Mouse (Mus musculus): ENCODE data around the gene Cd63. TPM values are rescaled to one million over a fixed set of nuclear protein-coding genes. Genes with fewer than 3 reads are reported as not detected.

Gene Cd63
- 56.7 and 68.3 TPM in 2 replicates for polyA plus RNA-seq (2012; rRNA removed)

DNA sequence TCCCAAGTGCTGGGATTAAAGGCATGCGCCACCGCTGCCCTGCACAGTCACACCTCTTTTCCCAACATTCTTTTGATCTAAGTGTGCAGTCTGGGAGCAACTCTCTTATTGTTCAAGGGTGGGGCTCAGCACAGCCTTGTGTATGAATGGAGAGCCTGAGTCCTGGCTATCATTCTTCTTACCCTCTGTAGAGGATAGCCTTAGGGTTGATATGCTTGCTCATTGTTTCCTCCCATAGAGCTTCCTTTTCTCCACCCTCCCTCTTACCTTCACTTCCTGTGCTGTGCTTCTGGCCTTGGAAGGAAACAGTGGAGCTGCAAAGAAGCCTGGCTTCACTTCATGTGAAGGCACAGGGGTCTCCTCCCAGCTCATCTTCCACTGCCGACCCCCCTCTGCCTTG is at the start of gene Cd63:
TSS of gene Cd63 (plus strand) at position 292 of the 400 bp plus-strand sequence.

DNA sequence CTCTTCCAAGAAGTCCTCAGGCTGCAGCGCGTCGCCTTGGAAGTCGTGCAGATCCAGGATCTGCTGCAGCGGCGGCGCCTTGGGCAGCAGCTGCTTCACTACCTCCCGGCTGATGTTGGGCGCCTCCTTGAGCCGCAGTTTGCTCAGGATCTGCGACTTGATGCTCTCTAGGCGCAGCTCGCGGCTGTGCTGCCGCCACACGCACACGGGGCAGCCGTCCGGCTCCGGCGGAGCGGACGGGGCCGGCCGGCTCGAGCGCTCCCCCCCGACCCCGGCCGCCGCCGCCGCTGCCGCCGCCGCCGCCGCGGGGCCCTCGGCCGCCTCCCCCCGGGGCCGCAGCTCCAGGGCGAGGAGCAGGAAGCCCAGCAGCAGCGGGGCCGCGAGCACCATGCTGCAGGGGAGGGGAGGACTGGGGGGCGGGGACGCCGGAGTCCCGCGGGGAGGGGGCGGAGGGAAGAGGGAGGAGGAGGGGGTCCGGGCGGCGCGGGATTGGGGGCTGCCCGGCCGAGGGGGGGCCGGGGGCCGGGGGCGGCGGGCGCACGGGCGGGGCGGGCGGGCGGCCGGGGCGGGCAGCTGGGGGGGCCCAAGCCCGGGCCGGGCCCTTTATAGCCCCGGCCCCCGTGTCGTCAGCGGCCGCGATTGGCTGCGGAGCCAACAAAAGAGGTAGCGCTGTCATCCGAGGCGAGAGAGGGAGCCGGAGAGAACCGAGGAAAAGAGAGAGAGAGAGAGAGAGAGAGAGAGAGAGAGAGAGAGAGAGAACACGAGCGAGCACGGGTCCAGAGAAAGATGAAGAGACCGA is 9.3 kb upstream of the Cd63 start, which contains the start of gene Gdf11:
TSS of gene Gdf11 (minus strand) at position 423 of the 799 bp plus-strand sequence.

DNA sequence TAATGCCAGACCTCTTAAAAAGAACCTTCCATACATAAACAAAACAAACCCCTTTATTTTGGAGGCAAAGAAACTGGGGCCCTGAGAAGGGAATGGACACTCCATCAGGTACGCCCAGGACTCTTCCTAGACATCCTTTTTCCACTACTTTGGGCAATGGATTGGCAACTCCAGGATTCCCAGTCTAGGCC is 21.9 kb downstream of the Cd63 start, which contains the start of gene Rdh5:
TSS of gene Rdh5 (minus strand) at position 67 of the 191 bp plus-strand sequence.

DNA sequence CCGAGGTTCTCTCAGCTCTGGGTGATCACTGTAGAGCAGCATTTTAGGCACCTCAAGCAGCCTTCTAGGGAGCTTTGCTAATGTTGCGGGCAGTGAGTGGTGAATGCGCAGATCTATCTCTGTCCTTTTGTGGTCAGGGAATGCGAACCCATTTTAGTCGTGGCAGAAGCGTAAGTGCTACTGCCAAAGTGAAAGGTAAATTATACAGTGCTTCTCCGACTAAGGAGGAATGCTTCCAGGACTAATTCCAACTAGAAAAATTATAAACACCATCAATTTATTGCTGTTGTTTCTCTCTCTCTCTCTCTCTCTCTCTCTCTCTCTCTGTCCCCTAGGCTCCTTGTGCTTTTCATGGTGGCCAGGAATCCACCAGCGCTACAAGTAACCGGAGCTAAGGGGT is 23.1 kb downstream of the Cd63 start, which contains the start of gene Bloc1s1:
TSS of gene Bloc1s1 (minus strand) at position 101 of the 400 bp plus-strand sequence.

DNA sequence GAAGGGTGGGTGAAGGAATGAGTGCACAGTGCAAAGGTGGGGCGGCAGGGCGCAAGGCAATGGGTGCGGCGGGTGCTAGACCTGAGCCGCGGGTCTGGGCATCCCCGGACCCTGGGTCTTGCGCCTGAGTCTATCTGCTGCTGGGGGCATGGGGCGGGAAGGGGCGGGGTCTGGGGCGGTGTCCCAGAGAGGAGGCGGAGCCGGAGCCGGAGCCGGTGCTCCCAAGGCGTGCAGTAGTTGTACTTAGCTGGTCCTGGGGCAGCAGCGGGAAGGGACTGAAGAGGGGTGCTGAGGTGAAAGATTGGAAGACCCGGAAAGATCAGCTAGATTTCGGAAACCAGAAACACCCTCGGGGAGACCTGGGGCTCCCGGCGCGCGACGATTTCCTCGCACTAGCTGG is 32.8 kb downstream of the Cd63 start, which contains the start of gene Itga7:
TSS of gene Itga7 (plus strand) at position 245 of the 400 bp plus-strand sequence.

DNA sequence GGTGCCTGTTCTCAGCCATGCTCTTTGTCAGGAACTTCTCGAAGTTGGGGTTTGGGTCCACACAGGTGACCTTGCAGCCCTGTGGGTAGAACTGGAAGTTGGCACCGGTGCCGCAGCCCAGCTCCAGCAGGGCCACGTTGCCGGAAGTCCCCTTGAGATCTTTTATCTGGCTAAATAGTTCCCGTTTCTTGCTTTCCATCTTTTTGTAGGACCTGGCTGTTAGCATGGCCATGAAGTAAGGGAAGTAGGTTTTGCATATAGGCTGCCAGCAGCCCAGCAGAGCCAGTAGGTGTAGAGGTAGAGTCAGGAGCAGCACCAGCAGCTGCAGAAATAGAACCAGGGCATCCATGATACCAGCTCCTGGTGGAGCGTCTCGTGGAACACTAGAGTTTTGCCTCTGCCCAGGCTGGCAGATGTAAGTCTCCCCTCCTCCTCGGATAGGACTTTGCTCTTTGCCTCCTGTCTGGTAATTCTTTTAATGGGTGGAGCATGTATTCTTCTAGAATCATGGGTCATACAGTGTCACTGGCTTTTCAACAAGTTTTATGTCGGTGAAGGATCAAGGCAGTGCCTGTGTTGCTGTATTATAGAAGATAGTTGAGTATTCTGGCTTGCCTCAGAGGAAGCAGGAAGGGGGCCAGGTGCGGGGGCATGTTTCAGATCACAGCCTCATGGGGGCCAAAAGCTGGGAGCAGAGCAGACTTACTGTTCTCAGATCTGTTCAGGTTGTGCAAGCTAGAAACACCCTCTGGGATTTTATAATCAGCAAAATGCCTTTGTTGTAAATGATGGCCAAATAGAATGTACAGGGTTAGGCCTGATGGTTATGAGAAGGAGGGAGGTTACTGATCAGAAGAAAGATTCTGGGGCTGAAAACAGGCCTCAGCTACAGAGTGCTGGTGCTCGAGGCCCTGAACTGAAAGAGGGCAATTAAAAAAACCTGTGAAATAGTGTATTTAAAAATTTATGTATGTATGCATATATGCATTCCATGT is 60.1 kb downstream of the Cd63 start, which contains the start of gene Mettl7b:
TSS of gene Mettl7b (minus strand) at position 399 of the 995 bp plus-strand sequence.

Other genes with a start within 250 kb of the Cd63 start
- 6.8 and 8.7 TPM in 2 replicates for gene Suox, start 226.9 kb upstream of the Cd63 start, polyA plus RNA-seq (2012; rRNA removed)
- gene Rab5b, start 204.7 kb upstream of the Cd63 start, polyA plus RNA-seq (2012; rRNA removed), result 32.7 and 34.3 TPM in 2 replicates
- 0.49 and 0.59 TPM in 2 replicates for gene Pmel, start 196.8 kb upstream of the Cd63 start, polyA plus RNA-seq (2012; rRNA removed)
- 31.5 and 32.7 TPM in 2 replicates for gene Cdk2, start 196.0 kb upstream of the Cd63 start, polyA plus RNA-seq (2012; rRNA removed)
- gene Dgka, start 156.1 kb upstream of the Cd63 start, polyA plus RNA-seq (2012; rRNA removed), result 4.4 and 4.6 TPM in 2 replicates
- gene Pym1, start 153.1 kb upstream of the Cd63 start, polyA plus RNA-seq (2012; rRNA removed), result 15.6 and 15.9 TPM in 2 replicates
- gene Mmp19, start 110.1 kb upstream of the Cd63 start, polyA plus RNA-seq (2012; rRNA removed), result 11.1 and 11.9 TPM in 2 replicates
- 6.7 and 6.8 TPM in 2 replicates for gene Dnajc14, start 96.9 kb upstream of the Cd63 start, polyA plus RNA-seq (2012; rRNA removed)
- gene Tmem198b, start 96.6 kb upstream of the Cd63 start, polyA plus RNA-seq (2012; rRNA removed), result 2.8 and 3.0 TPM in 2 replicates
- 46.5 and 49.9 TPM in 2 replicates for gene Sarnp, start 83.7 kb upstream of the Cd63 start, polyA plus RNA-seq (2012; rRNA removed)
- 54.1 and 59.0 TPM in 2 replicates for gene Ormdl2, start 79.3 kb upstream of the Cd63 start, polyA plus RNA-seq (2012; rRNA removed)
- gene Gdf11, start 9.3 kb upstream of the Cd63 start, polyA plus RNA-seq (2012; rRNA removed), result 0.09 and 0.11 TPM in 2 replicates
- 23.6 and 27.6 TPM in 2 replicates for gene Rdh5, start 21.9 kb downstream of the Cd63 start, polyA plus RNA-seq (2012; rRNA removed)
- 126 and 132 TPM in 2 replicates for gene Bloc1s1, start 23.0 kb downstream of the Cd63 start, polyA plus RNA-seq (2012; rRNA removed)
- 0.36 and 0.44 TPM in 2 replicates for gene Itga7, start 32.8 kb downstream of the Cd63 start, polyA plus RNA-seq (2012; rRNA removed)
- 0.27 and 0.96 TPM in 2 replicates for gene Mettl7b, start 60.0 kb downstream of the Cd63 start, polyA plus RNA-seq (2012; rRNA removed)
- not detected in 2 replicates for gene Olfr9, start 88.4 kb downstream of the Cd63 start, polyA plus RNA-seq (2012; rRNA removed)
- not detected in 2 replicates for gene Olfr763, start 109.8 kb downstream of the Cd63 start, polyA plus RNA-seq (2012; rRNA removed)
- gene Olfr764-ps1, start 138.9 kb downstream of the Cd63 start, polyA plus RNA-seq (2012; rRNA removed), result not detected in 2 replicates
- gene Olfr765, start 149.0 kb downstream of the Cd63 start, polyA plus RNA-seq (2012; rRNA removed), result not detected in 2 replicates
- not detected in 2 replicates for gene Olfr766-ps1, start 168.0 kb downstream of the Cd63 start, polyA plus RNA-seq (2012; rRNA removed)
- gene Olfr767, start 181.9 kb downstream of the Cd63 start, polyA plus RNA-seq (2012; rRNA removed), result not detected in 2 replicates
- gene Olfr768, start 198.4 kb downstream of the Cd63 start, polyA plus RNA-seq (2012; rRNA removed), result not detected in 2 replicates
- not detected in 2 replicates for gene Olfr769, start 216.9 kb downstream of the Cd63 start, polyA plus RNA-seq (2012; rRNA removed)
- not detected in 2 replicates for gene Olfr770, start 238.0 kb downstream of the Cd63 start, polyA plus RNA-seq (2012; rRNA removed)